Mouse (Mus musculus) brain, adult 2 months (tissue): ENCODE data around the gene Tespa1.
"Not testable (repeated sequence)": the region's sequence is repeated elsewhere in the genome, so short reads cannot be mapped to it uniquely, and the experiment has no call there.

ENCODE experiments used
- DNase-seq: peaks from one replicate; pipeline ENCODE4 v3.0.0; 2011; ENCODE audit warnings: low read depth, low spot score

The Tespa1 gene

GRCm38 (mm10) chr10:130322637-130323036 is at the start of gene Tespa1:
Gene Tespa1 (plus strand): TSS chr10:130322870.
- no peak for DNase-seq

- DNase-seq = no peak
Measured at GRCm38 (mm10) chr10:130275759-130276158, 46.9 kb upstream of the Tespa1 start.

- no peak for DNase-seq
Measured at GRCm38 (mm10) chr10:130276496-130276895, 46.2 kb upstream of the Tespa1 start.

- DNase-seq = no peak
Measured at GRCm38 (mm10) chr10:130280066-130280465, 42.6 kb upstream of the Tespa1 start, which contains the start of gene Neurod4. Gene Neurod4 (minus strand): TSS chr10:130280240.

- no peak for DNase-seq
Measured at GRCm38 (mm10) chr10:130281982-130282449, 40.7 kb upstream of the Tespa1 start.

GRCm38 (mm10) chr10:130287201-130287600 is 35.5 kb upstream of the Tespa1 start:
- peak; percentile 84 for DNase-seq

GRCm38 (mm10) chr10:130288007-130288406 is 34.7 kb upstream of the Tespa1 start:
- no peak for DNase-seq

GRCm38 (mm10) chr10:130293741-130294408 is 28.8 kb upstream of the Tespa1 start:
- no peak for DNase-seq

- DNase-seq = peak; percentile 12
Measured at GRCm38 (mm10) chr10:130298748-130299147, 23.9 kb upstream of the Tespa1 start.

- not testable (repeated sequence) for DNase-seq
Measured at GRCm38 (mm10) chr10:130304138-130304537, 18.5 kb upstream of the Tespa1 start.

- no peak for DNase-seq
Measured at GRCm38 (mm10) chr10:130311534-130312227, 11.0 kb upstream of the Tespa1 start.

- peak; percentile 28 for DNase-seq
Measured at GRCm38 (mm10) chr10:130313531-130313930, 9.1 kb upstream of the Tespa1 start.

GRCm38 (mm10) chr10:130314110-130314829 is 8.4 kb upstream of the Tespa1 start:
- DNase-seq = peak; percentile 18

- no peak for DNase-seq
Measured at GRCm38 (mm10) chr10:130315846-130316245, 6.8 kb upstream of the Tespa1 start.

GRCm38 (mm10) chr10:130318720-130319119 is 4.0 kb upstream of the Tespa1 start:
- no peak for DNase-seq

- DNase-seq = no peak
Measured at GRCm38 (mm10) chr10:130320715-130321114, 2.0 kb upstream of the Tespa1 start.

GRCm38 (mm10) chr10:130322062-130322461 is 608 bp upstream of the Tespa1 start:
- DNase-seq = no peak

GRCm38 (mm10) chr10:130324243-130324642 is 1.6 kb downstream of the Tespa1 start:
- DNase-seq = no peak

- DNase-seq = no peak
Measured at GRCm38 (mm10) chr10:130330711-130331110, 8.0 kb downstream of the Tespa1 start.

- DNase-seq = no peak
Measured at GRCm38 (mm10) chr10:130336385-130336784, 13.7 kb downstream of the Tespa1 start.

GRCm38 (mm10) chr10:130337581-130337980 is 14.9 kb downstream of the Tespa1 start:
- DNase-seq = no peak

GRCm38 (mm10) chr10:130340050-130340449 is 17.4 kb downstream of the Tespa1 start:
- DNase-seq = not testable (repeated sequence)
